13 mouse cellular contexts compared by ENCODE assay signal in the genomic region with DNA sequence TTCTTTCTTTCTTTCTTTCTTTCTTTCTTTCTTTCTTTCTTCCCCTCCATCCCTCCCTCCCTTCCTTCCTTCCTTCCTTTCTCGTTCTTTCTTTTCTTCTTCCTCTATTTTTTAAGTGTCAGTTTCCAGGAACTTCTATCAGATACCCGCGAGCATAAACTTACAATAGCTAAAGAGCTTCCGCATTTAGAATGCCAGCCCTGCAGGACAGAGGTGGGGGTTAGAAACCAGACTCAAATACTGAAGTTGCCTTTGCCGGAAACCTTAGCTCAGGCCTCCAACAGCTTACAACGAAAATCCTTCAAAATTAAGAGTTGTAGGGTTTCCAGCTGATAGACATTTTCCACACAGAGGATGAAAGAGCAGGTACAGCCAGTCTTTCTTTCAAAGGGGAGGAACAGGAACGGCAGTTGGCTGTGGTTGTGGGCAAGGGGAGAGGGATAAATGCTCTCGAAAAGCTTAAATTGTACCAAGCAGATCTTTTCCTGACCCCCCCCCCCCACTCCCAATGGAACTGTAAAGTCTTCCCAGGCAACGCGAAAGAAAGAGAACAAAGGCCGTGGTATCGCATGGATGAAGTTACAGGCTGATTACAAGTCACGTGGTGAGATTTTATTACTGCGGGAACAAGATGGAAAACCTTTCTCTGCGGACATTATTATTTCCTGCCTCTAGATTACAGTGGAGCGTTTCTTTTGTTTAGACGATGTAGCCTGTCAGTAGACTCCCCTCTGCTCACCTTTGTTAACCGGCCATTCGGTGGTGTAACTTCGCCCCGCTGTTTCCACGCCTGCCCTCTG.
DNase-seq lines count a peak whose midpoint lies in the region; ATAC-seq lines count a peak whose summit lies in the region.
"Had no signal": no experiment of that assay in that cellular context is flagged by ENCODE, and none has a peak within 500 bp of the region (broad histone marks: within the 10 kb centered on the region; RNA-seq: fewer than 3 reads in every experiment).

No protein-coding gene starts in this region.

- no peaks in the 10 kb centered on the region; the same call in 1 of the 2 replicates for H3K4me1 ChIP-seq in hindbrain, embryonic 11.5 days (replicated peaks; ENCODE audit: control insufficient read depth, insufficient read depth, low read length)
- H3K4me1 ChIP-seq in hindbrain, embryonic 10.5 days (replicated peaks): peaks cover 6% of the 10 kb centered on the region; the same call in 1 of the 2 replicates
- no peaks in the 10 kb centered on the region for H3K4me1 ChIP-seq in embryonic facial prominence, embryonic 11.5 days (ENCODE audit: control insufficient read depth, insufficient read depth, low read length)
- H3K4me1 ChIP-seq in midbrain, embryonic 15.5 days: no peaks in the 10 kb centered on the region
- H3K4me1 ChIP-seq: intestine, embryonic 15.5 days; liver, embryonic 15.5 days had no signal

- peak; percentile 9 for DNase-seq in hindbrain, embryonic 11.5 days (ENCODE audit: low spot score)
- DNase-seq in hindbrain, embryonic 10.5 days (ENCODE audit: low spot score): no peak
- DNase-seq in embryonic facial prominence, embryonic 11.5 days (ENCODE audit: low spot score): peak; percentile 14
- no peak for DNase-seq in cerebellum, adult 9-10 months
- DNase-seq in layer of hippocampus, postnatal 25 days (ENCODE audit: extremely low spot score in 1 of 2, low spot score in 1 of 2): no peak
- no peak for DNase-seq in layer of hippocampus, postnatal 36 days
- DNase-seq: cerebellum, postnatal 36 days; right cerebral cortex, postnatal 14 days had no signal

- H3K27me3 ChIP-seq in hindbrain, embryonic 11.5 days (ENCODE audit: control insufficient read depth, insufficient read depth, low read length): no peaks in the 10 kb centered on the region
- no peaks in the 10 kb centered on the region for H3K27me3 ChIP-seq in hindbrain, embryonic 10.5 days (ENCODE audit: insufficient read depth, poor library complexity, severe bottlenecking)
- no peaks in the 10 kb centered on the region for H3K27me3 ChIP-seq in embryonic facial prominence, embryonic 11.5 days (ENCODE audit: control insufficient read depth, insufficient read depth, low read length)
- H3K27me3 ChIP-seq in midbrain, embryonic 15.5 days (replicated peaks): no peaks in the 10 kb centered on the region
- H3K27me3 ChIP-seq: intestine, embryonic 15.5 days; liver, embryonic 15.5 days; Patski had no signal

- WGBS in hindbrain, embryonic 11.5 days: 68% methylated on average over 22 of the region's 22 CpGs
- WGBS in hindbrain, embryonic 10.5 days: 74% methylated on average over 22 of the region's 22 CpGs
- WGBS in embryonic facial prominence, embryonic 11.5 days: 65% methylated on average over 22 of the region's 22 CpGs
- 53% methylated on average over 22 of the region's 22 CpGs for WGBS in midbrain, embryonic 15.5 days

- H3K9ac ChIP-seq in hindbrain, embryonic 11.5 days (ENCODE audit: low read depth, low read length): no peak overlapping the region
- no peak overlapping the region for H3K9ac ChIP-seq in embryonic facial prominence, embryonic 11.5 days (replicated peaks; ENCODE audit: low read length)
- H3K9ac ChIP-seq in midbrain, embryonic 15.5 days: no peak overlapping the region
- H3K9ac ChIP-seq: intestine, embryonic 15.5 days; liver, embryonic 15.5 days had no signal

- no peaks in the 10 kb centered on the region for H3K9me3 ChIP-seq in hindbrain, embryonic 11.5 days (ENCODE audit: control insufficient read depth, low read length)
- H3K9me3 ChIP-seq in hindbrain, embryonic 10.5 days: no peaks in the 10 kb centered on the region
- no peaks in the 10 kb centered on the region for H3K9me3 ChIP-seq in embryonic facial prominence, embryonic 11.5 days (replicated peaks; ENCODE audit: control insufficient read depth, low read length)
- H3K9me3 ChIP-seq in midbrain, embryonic 15.5 days: no peaks in the 10 kb centered on the region
- H3K9me3 ChIP-seq: intestine, embryonic 15.5 days; liver, embryonic 15.5 days had no signal

- ATAC-seq in hindbrain, embryonic 11.5 days (ENCODE audit: low FRiP score): no peak
- no peak; the same call in 1 of the 2 replicates for ATAC-seq in embryonic facial prominence, embryonic 11.5 days (replicated peaks; ENCODE audit: insufficient number of reproducible peaks, low FRiP score, low TSS enrichment, low read depth)
- peak; percentile 84 to 90 for ATAC-seq in hematopoietic stem cell, adult 5-6 weeks (replicated peaks in 1 of 2; ENCODE audit: insufficient read depth in 1 of 2, low FRiP score in 2 of 2, low TSS enrichment in 1 of 2, low read depth in 1 of 2, poor library complexity in 2 of 2, severe bottlenecking in 2 of 2)
- no peak for ATAC-seq in midbrain, embryonic 15.5 days (replicated peaks)
- ATAC-seq: intestine, embryonic 15.5 days; Patski had no signal

- H3K4me3 ChIP-seq in hindbrain, embryonic 11.5 days (ENCODE audit: low read depth, low read length): no peak overlapping the region
- H3K4me3 ChIP-seq in hindbrain, embryonic 10.5 days: no peak overlapping the region
- H3K4me3 ChIP-seq in embryonic facial prominence, embryonic 11.5 days (ENCODE audit: low read depth, low read length): no peak overlapping the region
- no peak overlapping the region for H3K4me3 ChIP-seq in midbrain, embryonic 15.5 days
- H3K4me3 ChIP-seq: intestine, embryonic 15.5 days; liver, embryonic 15.5 days had no signal

- no peaks in the 10 kb centered on the region for H3K36me3 ChIP-seq in hindbrain, embryonic 11.5 days (ENCODE audit: control insufficient read depth, insufficient read depth, low read length)
- H3K36me3 ChIP-seq in hindbrain, embryonic 10.5 days: no peaks in the 10 kb centered on the region
- no peaks in the 10 kb centered on the region for H3K36me3 ChIP-seq in embryonic facial prominence, embryonic 11.5 days (replicated peaks; ENCODE audit: control insufficient read depth, insufficient read depth, low read depth, low read length)
- H3K36me3 ChIP-seq in midbrain, embryonic 15.5 days (replicated peaks): no peaks in the 10 kb centered on the region
- H3K36me3 ChIP-seq: intestine, embryonic 15.5 days; liver, embryonic 15.5 days had no signal

- H3K4me2 ChIP-seq in hindbrain, embryonic 11.5 days (replicated peaks; ENCODE audit: low read depth, low read length): no peak overlapping the region
- no peak overlapping the region for H3K4me2 ChIP-seq in embryonic facial prominence, embryonic 11.5 days (ENCODE audit: low read depth, low read length)
- H3K4me2 ChIP-seq in midbrain, embryonic 15.5 days: peak overlapping the region; percentile 24
- H3K4me2 ChIP-seq: intestine, embryonic 15.5 days; liver, embryonic 15.5 days had no signal

- no peak overlapping the region for H3K27ac ChIP-seq in hindbrain, embryonic 11.5 days (ENCODE audit: low read depth, low read length)
- H3K27ac ChIP-seq in hindbrain, embryonic 10.5 days: no peak overlapping the region
- no peak overlapping the region for H3K27ac ChIP-seq in embryonic facial prominence, embryonic 11.5 days (replicated peaks; ENCODE audit: low read depth, low read length)
- H3K27ac ChIP-seq in midbrain, embryonic 15.5 days: no peak overlapping the region
- H3K27ac ChIP-seq: intestine, embryonic 15.5 days; liver, embryonic 15.5 days had no signal

Comparison
In these comparisons a context has a peak if more than half of its experiments do, and no peak if none do; other contexts are left out.
1. DNase-seq: peak in hindbrain, embryonic 11.5 days (single experiment) and embryonic facial prominence, embryonic 11.5 days (single experiment); none in hindbrain, embryonic 10.5 days (single experiment), cerebellum, adult 9-10 months (single experiment), layer of hippocampus, postnatal 25 days (0 of 2) and layer of hippocampus, postnatal 36 days (0 of 2).
2. ATAC-seq: peak in hematopoietic stem cell, adult 5-6 weeks (2 of 2); none in hindbrain, embryonic 11.5 days (single experiment), embryonic facial prominence, embryonic 11.5 days (single experiment) and midbrain, embryonic 15.5 days (single experiment).